Mouse (Mus musculus): ENCODE measurements around the gene Fkbp5.

Fkbp5 gene

DNA sequence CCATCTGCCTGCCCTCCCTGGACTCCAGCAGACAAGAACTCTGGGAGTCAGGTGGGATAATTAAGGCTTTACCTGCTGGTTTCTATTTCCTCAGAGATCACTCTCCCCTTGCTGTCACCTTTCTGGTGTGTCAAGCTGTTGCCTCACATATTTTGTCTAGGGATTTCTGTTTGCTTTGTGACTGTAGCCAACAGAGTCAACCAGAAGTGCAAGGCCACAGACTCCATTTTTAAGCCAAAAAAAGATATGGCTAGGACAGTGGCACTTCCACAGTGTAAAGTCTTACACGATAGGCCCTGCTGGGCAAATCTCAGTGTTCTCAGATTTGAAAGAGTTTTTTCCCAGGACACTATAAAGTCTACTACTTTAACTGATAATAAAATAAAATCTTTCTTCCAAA lies 56.9 kb downstream of the Fkbp5 start:
- no peak for DNase-seq (ENCODE audit: low read depth, low spot score)

DNA sequence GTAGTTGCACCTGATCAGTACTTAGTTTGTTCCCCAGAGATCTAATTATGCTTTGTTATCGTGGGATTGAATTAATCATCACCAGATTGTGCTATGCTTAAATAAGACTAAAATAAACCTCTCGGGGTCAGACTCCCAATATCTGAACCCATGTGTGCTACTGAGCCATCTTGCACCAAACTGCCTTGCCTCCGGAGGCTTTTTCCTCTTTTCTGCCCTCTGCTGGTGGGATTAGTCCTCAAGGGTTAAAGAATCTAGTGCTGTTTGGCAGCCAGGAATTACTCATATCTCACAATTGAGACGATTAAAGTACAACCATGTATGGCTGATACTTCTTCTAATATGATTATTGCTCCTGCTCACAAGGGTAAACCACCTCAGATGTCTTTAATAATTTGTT lies 62.2 kb downstream of the Fkbp5 start:
- peak; percentile 18 for DNase-seq (ENCODE audit: low read depth, low spot score)

GRCm38 (mm10) chr17:28452889-28453288 lies 64.4 kb downstream of the Fkbp5 start:
- DNase-seq (ENCODE audit: low read depth, low spot score) = no peak

DNA sequence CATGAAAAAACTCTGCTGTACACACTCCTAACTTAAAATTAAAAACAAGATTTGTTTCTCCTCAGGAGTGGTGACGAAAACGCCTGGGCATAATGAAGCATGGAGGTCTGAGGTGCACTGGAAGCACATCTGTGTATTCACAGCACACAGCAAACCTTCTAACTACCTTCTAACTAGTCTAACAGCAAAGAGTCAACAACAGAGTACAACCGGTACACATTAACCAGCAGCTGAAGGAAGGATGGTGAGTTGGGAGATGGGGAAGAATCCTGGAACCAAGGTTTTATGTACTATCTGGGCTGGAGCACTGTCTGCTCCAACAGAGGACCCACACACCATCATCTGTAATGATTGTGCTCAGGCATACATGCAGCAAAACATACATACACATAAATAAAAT lies 65.4 kb downstream of the Fkbp5 start:
- DNase-seq (ENCODE audit: low read depth, low spot score) = no peak

DNA sequence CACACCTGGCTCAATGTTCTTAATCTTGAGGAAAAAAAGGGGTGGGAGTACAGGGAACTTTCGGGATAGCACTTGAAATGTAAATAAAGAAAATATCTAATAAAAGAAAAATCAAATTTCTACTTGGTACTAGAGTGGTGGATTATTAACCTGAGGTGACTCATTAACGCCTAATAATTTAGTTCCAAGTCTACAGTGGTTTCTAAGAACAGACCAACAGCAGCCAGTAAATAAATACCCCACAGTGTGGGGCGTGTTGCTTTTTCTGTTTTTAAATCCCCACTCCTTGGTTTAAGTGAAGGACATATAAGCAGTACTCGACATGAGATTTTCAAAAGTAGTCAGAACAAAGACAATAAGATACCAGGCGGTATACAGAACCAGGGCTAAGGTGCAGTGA lies 65.8 kb downstream of the Fkbp5 start:
- DNase-seq (ENCODE audit: low read depth, low spot score) = no peak

DNA sequence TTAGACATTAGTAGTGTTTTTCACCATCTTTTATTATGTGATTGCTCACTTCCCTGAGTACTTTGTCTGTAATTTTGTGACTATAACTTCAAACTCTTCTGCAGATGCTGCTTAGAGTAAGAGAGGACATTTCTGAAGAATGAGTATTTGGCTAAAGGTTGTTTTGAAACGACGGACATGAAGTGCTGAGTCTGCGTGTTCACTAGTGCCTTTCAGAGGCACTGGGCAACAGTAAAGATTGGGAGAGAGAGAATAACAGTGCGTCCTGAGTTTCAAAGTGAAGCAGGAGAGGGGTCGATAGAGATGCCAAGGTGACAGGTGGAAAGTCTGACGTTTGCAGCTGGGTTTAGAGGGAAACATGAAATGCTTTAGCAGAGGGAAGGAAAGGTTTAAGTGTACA lies 69.1 kb downstream of the Fkbp5 start:
- no peak for DNase-seq (ENCODE audit: low read depth, low spot score)

DNA sequence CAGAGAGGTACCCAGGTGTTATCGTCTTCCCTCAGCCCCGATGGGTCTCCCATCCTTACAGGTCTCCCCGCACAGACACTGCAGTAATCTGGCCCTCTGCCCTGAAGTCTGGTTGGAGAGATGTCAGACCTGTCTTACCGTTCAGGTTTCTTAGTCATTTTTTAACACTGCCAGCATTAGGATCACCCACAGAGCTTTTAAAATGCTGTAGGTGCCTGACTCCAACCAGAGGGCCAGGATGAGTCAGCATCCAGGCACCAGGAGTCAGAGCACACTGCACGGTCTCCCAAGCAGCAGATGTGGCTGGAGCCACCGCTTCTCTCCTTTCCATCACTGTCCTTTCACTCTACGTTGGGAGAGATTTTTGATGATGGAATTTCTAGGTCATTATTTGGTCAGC lies 69.5 kb downstream of the Fkbp5 start:
- DNase-seq (ENCODE audit: low read depth, low spot score) = no peak

GRCm38 (mm10) chr17:28446820-28447168 lies 70.5 kb downstream of the Fkbp5 start:
- DNase-seq (ENCODE audit: low read depth, low spot score) = no peak

- DNase-seq (ENCODE audit: low read depth, low spot score) = no peak
These were observed 71.2 kb downstream of the Fkbp5 start for GRCm38 (mm10) chr17:28445886-28446819.

DNA sequence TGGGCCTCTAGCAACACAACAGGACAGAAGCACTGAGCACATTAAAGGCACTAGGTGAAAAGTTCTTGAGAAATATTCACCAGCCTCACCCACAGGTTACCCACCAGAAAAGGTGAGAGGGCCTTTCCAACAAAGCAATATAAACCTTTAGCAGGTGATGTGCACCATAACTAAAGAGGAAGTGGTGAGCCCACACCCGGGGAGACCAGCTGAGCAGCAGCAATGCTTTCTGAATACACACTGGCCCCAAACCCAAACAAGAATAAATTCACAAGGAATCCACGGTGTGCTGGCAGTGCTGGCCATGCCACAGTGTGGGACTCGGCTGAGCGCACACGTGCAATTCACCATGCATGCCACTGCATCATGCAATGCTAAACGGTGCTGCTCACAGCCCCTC lies 74.7 kb downstream of the Fkbp5 start:
- no peak for DNase-seq (ENCODE audit: low read depth, low spot score)

DNA sequence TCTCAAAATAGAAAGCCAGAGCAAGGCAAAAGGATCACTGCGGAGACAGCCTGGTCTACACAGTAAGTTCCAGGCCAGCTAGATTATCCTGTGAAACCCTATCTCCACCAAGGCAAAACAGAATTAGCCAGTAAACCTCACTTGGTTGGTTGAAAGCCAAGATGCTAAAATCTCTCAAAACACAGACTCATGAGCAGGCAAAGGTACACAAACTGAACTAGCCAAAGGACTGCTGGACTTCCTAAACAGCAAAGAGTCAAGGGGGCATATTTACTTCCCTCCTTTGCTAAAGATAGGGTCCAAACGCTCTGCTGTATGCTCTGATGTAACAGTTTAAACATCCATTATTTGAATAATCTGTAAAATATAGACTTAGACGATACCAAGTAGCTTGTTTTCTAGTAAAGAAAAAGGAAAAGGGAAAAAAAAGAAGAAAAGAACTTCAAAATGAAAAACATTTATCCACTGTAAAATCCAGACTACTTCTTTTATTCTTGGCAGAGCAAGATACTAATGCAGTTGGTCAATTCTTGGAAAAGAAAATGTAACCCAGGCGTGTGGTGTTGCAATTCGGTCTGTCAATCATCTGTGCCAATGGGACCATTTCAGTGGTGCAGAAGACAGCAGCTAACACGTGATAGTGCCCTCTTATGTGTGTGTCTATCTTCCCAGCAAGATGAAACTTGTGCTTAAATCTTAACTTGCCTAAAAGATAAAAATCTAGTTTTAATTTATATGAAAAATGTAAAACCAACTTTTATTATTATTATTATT lies 78.8 kb downstream of the Fkbp5 start:
- DNase-seq (ENCODE audit: low read depth, low spot score) = no peak

DNA sequence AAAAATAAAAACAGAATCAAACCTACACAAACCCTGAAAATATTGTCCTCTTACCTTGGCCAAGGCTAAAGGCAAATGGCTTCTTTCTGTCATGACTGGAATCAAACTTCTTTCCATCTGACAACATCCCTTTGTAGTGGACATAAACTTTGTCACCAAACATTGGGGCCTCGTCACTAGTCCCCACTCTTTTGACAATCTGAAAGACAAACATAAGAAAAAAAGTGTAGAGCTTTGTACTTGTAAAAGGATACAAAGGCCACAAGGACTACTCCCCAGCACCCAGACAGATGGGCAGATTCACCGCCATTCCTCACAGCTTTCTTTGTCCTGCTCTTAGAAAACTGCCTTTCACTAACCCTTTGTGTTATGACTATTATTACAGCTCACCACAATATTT lies 79.4 kb downstream of the Fkbp5 start:
- DNase-seq (ENCODE audit: low read depth, low spot score) = no peak

DNA sequence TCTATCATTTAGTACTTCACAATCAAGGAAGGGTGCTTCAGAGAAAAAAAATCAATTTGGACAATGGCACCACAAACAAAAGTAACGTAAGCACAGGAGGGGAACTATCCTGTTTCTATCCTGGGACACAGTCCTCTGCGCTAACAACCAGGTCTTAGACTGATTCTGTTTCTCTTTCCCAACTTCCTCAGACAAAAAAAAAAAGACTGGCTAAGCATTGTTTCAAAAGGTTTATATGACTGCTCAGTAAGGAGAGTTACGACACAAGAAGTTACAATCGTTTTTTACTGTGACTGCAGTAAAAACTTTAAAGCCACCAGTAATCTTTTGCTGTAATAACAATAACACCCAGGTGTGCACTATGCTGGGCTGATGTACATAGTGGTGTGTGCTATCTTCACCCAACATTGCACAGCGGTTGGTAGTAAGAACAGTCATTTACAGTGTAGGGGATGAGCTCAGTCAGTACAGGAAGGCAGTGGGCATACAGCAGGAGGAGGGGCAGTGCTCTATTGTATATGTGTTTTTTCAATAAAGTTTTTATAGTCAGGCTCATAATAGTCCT lies 82.3 kb downstream of the Fkbp5 start:
- DNase-seq (ENCODE audit: low read depth, low spot score) = no peak

GRCm38 (mm10) chr17:28433029-28433428 lies 84.3 kb downstream of the Fkbp5 start:
- no peak for DNase-seq (ENCODE audit: low read depth, low spot score)

GRCm38 (mm10) chr17:28431931-28432335 lies 85.4 kb downstream of the Fkbp5 start:
- DNase-seq (ENCODE audit: low read depth, low spot score) = no peak

DNA sequence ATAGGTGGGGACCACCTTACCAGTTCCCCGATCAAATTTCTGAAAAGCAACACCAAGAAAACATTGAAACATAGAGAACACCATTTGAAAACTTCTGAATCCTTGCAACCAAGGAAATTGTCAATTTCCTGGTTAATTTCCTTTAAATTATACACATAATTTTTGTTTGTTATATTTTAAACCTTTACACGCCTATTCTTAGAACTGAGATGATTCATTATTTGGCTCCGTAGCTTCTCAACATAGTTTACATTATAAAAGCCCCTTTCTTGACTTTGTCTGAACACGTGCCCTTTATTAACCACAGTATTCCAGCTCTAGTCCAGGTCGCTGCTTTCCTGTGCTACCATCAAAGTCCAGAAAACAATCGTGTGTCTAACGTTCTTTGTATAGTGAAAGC lies 86.3 kb downstream of the Fkbp5 start:
- DNase-seq (ENCODE audit: low read depth, low spot score) = no peak

- DNase-seq (ENCODE audit: low read depth, low spot score) = no peak
These were observed 88.7 kb downstream of the Fkbp5 start for GRCm38 (mm10) chr17:28428474-28429258.

DNA sequence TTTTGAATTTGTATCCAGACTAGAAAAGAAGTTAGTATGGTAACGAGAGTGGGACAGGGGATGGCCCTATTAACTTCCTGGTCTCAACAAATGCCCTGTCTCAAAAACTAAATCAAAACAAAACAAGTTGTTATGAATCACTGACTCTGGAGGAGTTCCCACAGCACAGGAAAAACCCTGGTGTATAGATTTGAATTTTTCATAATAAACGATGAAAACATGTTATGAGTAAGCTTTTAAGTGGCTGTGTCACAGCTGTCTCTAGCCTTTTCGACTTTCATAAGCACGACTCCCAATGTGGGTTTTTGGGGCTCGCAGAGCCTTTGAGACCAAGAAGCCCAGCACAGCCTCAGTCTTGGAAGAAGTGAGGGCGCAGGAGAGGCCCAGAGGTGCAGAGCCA lies 89.7 kb downstream of the Fkbp5 start:
- no peak for DNase-seq (ENCODE audit: low read depth, low spot score)

GRCm38 (mm10) chr17:28424373-28424772 lies 93.0 kb downstream of the Fkbp5 start:
- no peak for DNase-seq (ENCODE audit: low read depth, low spot score)

DNA sequence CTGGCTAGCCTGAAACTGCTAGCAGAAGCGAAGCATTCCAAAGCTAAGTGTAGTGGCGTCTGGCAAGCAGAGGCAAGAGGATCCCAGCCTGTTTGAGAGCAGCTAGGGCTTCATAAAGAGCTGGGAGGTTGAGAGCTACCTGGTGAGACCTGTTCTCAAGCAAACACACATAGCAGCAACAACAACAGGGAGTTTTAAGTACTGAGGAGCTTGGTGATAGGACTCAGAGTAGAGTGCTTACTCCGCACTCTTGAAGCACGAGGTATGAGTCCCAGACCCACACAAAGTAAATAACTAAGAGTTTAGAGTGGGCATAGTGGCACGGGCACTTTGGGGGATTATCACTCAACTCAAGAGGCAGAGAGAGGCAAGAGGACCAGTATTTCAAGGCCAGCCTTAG lies 96.3 kb downstream of the Fkbp5 start:
- DNase-seq (ENCODE audit: low read depth, low spot score) = no peak

- DNase-seq (ENCODE audit: low read depth, low spot score) = no peak
These were observed 96.9 kb downstream of the Fkbp5 start for GRCm38 (mm10) chr17:28420229-28421051.

Measured in forelimb bud, embryonic 11.5 days (tissue).